Mouse (Mus musculus) CH12.LX (cell line): ENCODE data around the gene Gm20388. TPM values are rescaled to one million over a fixed set of nuclear protein-coding genes. Genes with fewer than 3 reads are reported as not detected.

Experiments
- DNase-seq: peaks from one replicate; pipeline ENCODE4 v3.0.0-alpha.2; 2013; ENCODE audit errors: extremely low read depth
- H3K27ac ChIP-seq: 2 replicates; pipeline ENCODE4 v1.5.1; 2012; ENCODE audit warnings: low read depth, mild to moderate bottlenecking, control low read depth, moderate library complexity; ENCODE audit not compliant: insufficient read depth
- H3K27me3 ChIP-seq: replicated peaks from 2 replicates; pipeline ENCODE3; 2012; ENCODE audit warnings: inconsistent platforms
- H3K36me3 ChIP-seq, 2 experiments: replicated peaks in 1 of 2; 2 replicates each; pipeline versions ENCODE3 to v1.6.1; 2012; ENCODE audit warnings: inconsistent platforms in 1 of 2, low read length in 1 of 2, mild to moderate bottlenecking in 1 of 2, mixed read lengths in 1 of 2, moderate library complexity in 1 of 2; ENCODE audit not compliant: control insufficient read depth in 1 of 2, insufficient read depth in 1 of 2
- H3K4me1 ChIP-seq, 2 experiments: 2 replicates each; pipeline ENCODE4 v1.6.1; 2012; ENCODE audit warnings: inconsistent platforms in 1 of 2, moderate library complexity in 1 of 2; ENCODE audit not compliant: insufficient read depth in 2 of 2, control insufficient read depth in 1 of 2
- H3K4me2 ChIP-seq: 2 replicates; pipeline ENCODE4 v1.6.1; 2012; ENCODE audit warnings: low read depth, mild to moderate bottlenecking, control low read depth; ENCODE audit not compliant: poor library complexity, insufficient read depth, severe bottlenecking
- H3K4me3 ChIP-seq, 3 experiments: fragments of 150-350 bp in 1 of 3; sonication (generic) in 1 of 3; replicated peaks in 1 of 3; 2 replicates each; pipeline versions ENCODE3 to v1.5.1; 2011 to 2012; ENCODE audit warnings: low read depth in 2 of 3, low read length in 2 of 3, mild to moderate bottlenecking in 2 of 3, moderate library complexity in 2 of 3, control low read depth in 1 of 3, improper control_type of control experiment in 1 of 3, inconsistent platforms in 1 of 3, mixed read lengths in 1 of 3; ENCODE audit not compliant: poor library complexity in 1 of 3
- H3K79me2 ChIP-seq: replicated peaks from 2 replicates; pipeline ENCODE4 v1.6.1; 2012; ENCODE audit warnings: mild to moderate bottlenecking, moderate library complexity; ENCODE audit not compliant: control insufficient read depth, poor library complexity, insufficient read depth, severe bottlenecking; ENCODE audit errors: extremely low read depth
- H3K9ac ChIP-seq: 2 replicates; pipeline ENCODE4 v1.6.1; 2012; ENCODE audit warnings: low read depth, mild to moderate bottlenecking, control low read depth, moderate library complexity; ENCODE audit not compliant: insufficient read depth
- H3K9me3 ChIP-seq: replicated peaks from 2 replicates; pipeline ENCODE3; 2012; ENCODE audit warnings: low read length, inconsistent platforms, mixed read lengths
- BHLHE40 ChIP-seq: IDR thresholded peaks from 2 replicates; pipeline ENCODE4 v1.6.1; 2011; ENCODE audit warnings: mild to moderate bottlenecking, low read depth, low read length, improper control_type of control experiment
- CHD2 ChIP-seq: IDR thresholded peaks from 2 replicates; pipeline ENCODE4 v1.6.1; 2011; ENCODE audit warnings: low read length, improper control_type of control experiment
- CTCF ChIP-seq, 2 experiments: IDR thresholded peaks in 1 of 2; conservative IDR thresholded peaks in 1 of 2; 2 replicates each; pipeline ENCODE4 v1.5.1; 2011 to 2012; ENCODE audit warnings: low read depth in 2 of 2, low read length in 2 of 2, improper control_type of control experiment in 1 of 2, inconsistent platforms in 1 of 2, mild to moderate bottlenecking in 1 of 2, moderate library complexity in 1 of 2
- E2F4 ChIP-seq: IDR thresholded peaks from 2 replicates; pipeline ENCODE4 v1.6.1; 2011; ENCODE audit warnings: low read depth, low read length, improper control_type of control experiment; ENCODE audit not compliant: insufficient replicate concordance
- EP300 ChIP-seq: IDR thresholded peaks from 2 replicates; pipeline ENCODE4 v1.6.1; 2011; ENCODE audit warnings: low read length, improper control_type of control experiment
- ETS1 ChIP-seq: conservative IDR thresholded peaks from 2 replicates; pipeline ENCODE4 v1.6.1; 2012; ENCODE audit warnings: low read depth, mild to moderate bottlenecking, inconsistent platforms, low read length, improper control_type of control experiment, moderate library complexity
- HCFC1 ChIP-seq: IDR thresholded peaks from 2 replicates; pipeline ENCODE4 v1.6.1; 2012; ENCODE audit warnings: low read depth, mild to moderate bottlenecking, inconsistent platforms, low read length, improper control_type of control experiment
- IRF4 ChIP-seq: IDR thresholded peaks from 2 replicates; pipeline ENCODE4 v1.6.1; 2014; ENCODE audit warnings: low read depth, mild to moderate bottlenecking, inconsistent platforms, low read length, improper control_type of control experiment
- KAT2A ChIP-seq: IDR thresholded peaks from 2 replicates; pipeline ENCODE4 v1.6.1; 2012; ENCODE audit warnings: low read length, improper control_type of control experiment, inconsistent platforms; ENCODE audit not compliant: insufficient replicate concordance
- MAFK ChIP-seq: IDR thresholded peaks from 2 replicates; pipeline ENCODE4 v1.6.1; 2011; ENCODE audit warnings: low read length, improper control_type of control experiment; ENCODE audit not compliant: insufficient replicate concordance
- MEF2A ChIP-seq: IDR thresholded peaks from 2 replicates; pipeline ENCODE4 v1.6.1; 2014; ENCODE audit warnings: low read depth, mild to moderate bottlenecking, inconsistent platforms, low read length, improper control_type of control experiment, borderline replicate concordance
- POLR2AphosphoS2 ChIP-seq: IDR thresholded peaks from 2 replicates; pipeline ENCODE4 v1.6.1; 2011; ENCODE audit warnings: low read depth, low read length, improper control_type of control experiment
- RAD21 ChIP-seq: IDR thresholded peaks from 2 replicates; pipeline ENCODE4 v1.6.1; 2011; ENCODE audit warnings: low read depth, mild to moderate bottlenecking, low read length, improper control_type of control experiment, moderate library complexity
- RCOR1 ChIP-seq: conservative IDR thresholded peaks from 2 replicates; pipeline ENCODE4 v1.6.1; 2012; ENCODE audit warnings: low read depth, mild to moderate bottlenecking, inconsistent platforms, low read length, improper control_type of control experiment
- SIN3A ChIP-seq: IDR thresholded peaks from 2 replicates; pipeline ENCODE4 v1.6.1; 2012; ENCODE audit warnings: low read length, improper control_type of control experiment, inconsistent platforms
- TBP ChIP-seq: conservative IDR thresholded peaks from 2 replicates; pipeline ENCODE4 v1.6.1; 2011; ENCODE audit warnings: low read depth, low read length, improper control_type of control experiment
- TCF12 ChIP-seq: IDR thresholded peaks from 2 replicates; pipeline ENCODE4 v1.6.1; 2014; ENCODE audit warnings: low read depth, mild to moderate bottlenecking, inconsistent platforms, low read length, improper control_type of control experiment
- USF1 ChIP-seq: IDR thresholded peaks from 2 replicates; pipeline ENCODE4 v1.6.1; 2014; ENCODE audit warnings: low read depth, mild to moderate bottlenecking, inconsistent platforms, low read length, improper control_type of control experiment
- USF2 ChIP-seq: conservative IDR thresholded peaks from 2 replicates; pipeline ENCODE4 v1.6.1; 2011; ENCODE audit warnings: low read depth, low read length, improper control_type of control experiment
- ZKSCAN1 ChIP-seq: IDR thresholded peaks from 2 replicates; pipeline ENCODE4 v1.6.1; 2012; ENCODE audit warnings: low read depth, inconsistent platforms, low read length, improper control_type of control experiment, borderline replicate concordance
- ZNF384 ChIP-seq: IDR thresholded peaks from 2 replicates; pipeline ENCODE4 v1.6.1; 2012; ENCODE audit warnings: low read depth, low read length, improper control_type of control experiment, inconsistent platforms
- dilution Hi-C: fragments of 300-500 bp; cut with MboI; formaldehyde crosslinking; loops from 2 replicates; pipeline ENCODE4 v1.14.3; 2020; ENCODE audit warnings: low sequenced_read_pairs; ENCODE audit not compliant: extremely low pct_unique_long_range_greater_than_20kb, extremely low pct_ligation_motif_present
- in situ Hi-C: fragments of 300-500 bp; cut with MboI; formaldehyde crosslinking; loops from 3 replicates; pipeline ENCODE4 v1.14.3; 2019; ENCODE audit warnings: low sequenced_read_pairs, low pct_ligation_motif_present, low pct_unique_long_range_greater_than_20kb, mixed read lengths
- polyA plus RNA-seq: library from polyadenylated mRNA; unstranded; fragments of >175 nt; gene quantifications from 2 replicates; pipeline ENCODE4 v1.2.1, GENCODE M21; 2012; ENCODE audit warnings: low read depth; ENCODE audit not compliant: insufficient read length
- total RNA-seq, 2 experiments: library from RNA; depleted of rRNA; stranded (reverse); fragments of 300-350 nt in 1 of 2; fragments of >200 nt in 1 of 2; gene quantifications; 2 replicates each; pipeline ENCODE4 v1.2.3; 2012 to 2014

Gene Gm20388
- total and polyA plus RNA-seq, 3 experiments, result 14.8 to 26.3 (median 22.2) TPM

GRCm38 (mm10) chr8:122925939-122926722 is 3015.5 kb downstream of the Gm20388 start:
- no peak for TF ChIP-seq IRF4
- TF ChIP-seq KAT2A, result no peak
- no peak for TF ChIP-seq ETS1
- TF ChIP-seq HCFC1, result no peak
- no peak for TF ChIP-seq EP300
- no peak for TF ChIP-seq SIN3A
- TF ChIP-seq MEF2A, result no peak
- no peak for TF ChIP-seq USF1
- TF ChIP-seq, all 38 proteins: peak for 0
- DNase-seq, result no peak
- Histone ChIP-seq H3K79me2 (peaks cover 77% of the 10 kb centered on the region), H3K9me3 (no peaks in the 10 kb centered on the region), H3K27ac (no peak overlapping the region), H3K4me3 (no peak overlapping the region), H3K4me2 (no peak overlapping the region), H3K9ac (no peak overlapping the region), H3K27me3 (no peaks in the 10 kb centered on the region), H3K4me1 (peaks cover 11 to 85% of the 10 kb centered on the region in 2 experiments), H3K36me3 (peaks cover 0 to 65% of the 10 kb centered on the region in 2 experiments)
- in situ Hi-C loops (no loop called here), dilution Hi-C loops (no loop called here)

GRCm38 (mm10) chr8:122926782-122927181 is 3016.1 kb downstream of the Gm20388 start:
- H3K27ac ChIP-seq, result no peak overlapping the region
- H3K36me3 ChIP-seq, result peaks cover 3 to 63% of the 10 kb centered on the region in 2 experiments
- H3K4me2 ChIP-seq, result no peak overlapping the region
- in situ Hi-C loops, result no loop called here
- no peak for TF ChIP-seq MEF2A
- TF ChIP-seq RAD21, result peak; percentile 29
- TF ChIP-seq POLR2AphosphoS2, result no peak
- TF ChIP-seq CTCF (conservative IDR thresholded peaks at IDR 0.05 in 1 of 2, IDR thresholded peaks at IDR 0.05 in 1 of 2; ENCODE audit: low read depth in 2 of 2, low read length in 2 of 2), result peak in 1 of 2 experiments; percentile 38; a peak in 2 of 4 replicates
- no peak for TF ChIP-seq CHD2
- TF ChIP-seq, all 38 proteins: peak for 2
- no peak for DNase-seq
- Histone ChIP-seq H3K79me2 (peaks cover 76% of the 10 kb centered on the region), H3K4me1 (peaks cover 13 to 83% of the 10 kb centered on the region in 2 experiments), H3K27me3 (no peaks in the 10 kb centered on the region), H3K9ac (no peak overlapping the region), H3K4me3 (no peak overlapping the region), H3K9me3 (no peaks in the 10 kb centered on the region)
- dilution Hi-C loops, result no loop called here

- H3K9ac ChIP-seq, result no peak overlapping the region
- no peak overlapping the region for H3K4me3 ChIP-seq
- peaks cover 77% of the 10 kb centered on the region for H3K79me2 ChIP-seq
- H3K4me2 ChIP-seq, result no peak overlapping the region
- H3K36me3 ChIP-seq, result peaks cover 3 to 67% of the 10 kb centered on the region in 2 experiments
- H3K27me3 ChIP-seq, result no peaks in the 10 kb centered on the region
- no peak for TF ChIP-seq ZKSCAN1
- no peak for TF ChIP-seq E2F4
- no peak for TF ChIP-seq CHD2
- no peak for TF ChIP-seq TCF12
- TF ChIP-seq RCOR1, result no peak
- no peak for TF ChIP-seq USF1
- no peak for TF ChIP-seq ZNF384
- TF ChIP-seq BHLHE40, result no peak
- TF ChIP-seq TBP, result no peak
- no peak for TF ChIP-seq USF2
- TF ChIP-seq MAFK, result no peak
- TF ChIP-seq IRF4, result no peak
- in situ Hi-C loops, result no loop called here
- no peaks in the 10 kb centered on the region for H3K9me3 ChIP-seq
- peaks cover 16 to 83% of the 10 kb centered on the region in 2 experiments for H3K4me1 ChIP-seq
- DNase-seq, result no peak
- no peak overlapping the region for H3K27ac ChIP-seq
- dilution Hi-C loops, result no loop called here
These were observed 3017.2 kb downstream of the Gm20388 start for GRCm38 (mm10) chr8:122927841-122928240.
